Mouse (Mus musculus) macrophage (primary cell): Measurements from ENCODE around the gene Tubal3. TPM values are rescaled to one million over a fixed set of nuclear protein-coding genes. Genes with fewer than 3 reads are reported as not detected.

Source experiments
- H3K27ac ChIP-seq: fragments of 350-480 bp; formaldehyde crosslinking; 2 replicates; pipeline ENCODE4 v1.9.0; 2021
- H3K36me3 ChIP-seq: fragments of 350-480 bp; formaldehyde crosslinking; 2 replicates; pipeline ENCODE4 v1.9.0; 2021; ENCODE audit errors: inconsistent target
- H3K4me3 ChIP-seq: fragments of 350-480 bp; formaldehyde crosslinking; 2 replicates; pipeline ENCODE4 v1.9.0; 2021; ENCODE audit errors: inconsistent target
- H3K79me2 ChIP-seq: fragments of 350-480 bp; formaldehyde crosslinking; 2 replicates; pipeline ENCODE4 v1.9.0; 2021; ENCODE audit errors: inconsistent target
- WGBS: methylation state at CpG from one replicate; pipeline ENCODE4 v1.1.7; 2026; ENCODE audit warnings: inconsistent platforms; ENCODE audit not compliant: missing documents; 5-methylcytosine and 5-hydroxymethylcytosine counted together
- polyA plus RNA-seq: library from polyadenylated mRNA; stranded (reverse); fragments of 250-400 nt; gene quantifications from 3 replicates; pipeline ENCODE4 v1.2.4, GENCODE M21; 2018; ENCODE audit warnings: inconsistent platforms
- total RNA-seq, 78 experiments: library from RNA; depleted of rRNA; stranded (reverse); fragments of 250-400 nt; gene quantifications; 1 replicate in 9 of 78; 2 replicates in 24 of 78; 3 replicates in 43 of 78; 4 replicates in 2 of 78; pipeline ENCODE4 v1.2.4; 2018; ENCODE audit warnings: inconsistent platforms in 56 of 78

Gene Tubal3
- total RNA-seq (2018; cell fraction: chromatin; rRNA removed) = not detected
- total RNA-seq (2018; cell fraction: cytosol; rRNA removed) = not detected
- not detected for total RNA-seq (2018; cell fraction: nucleus; rRNA removed)
- polyA plus RNA-seq = not detected in 3 replicates

GRCm38 (mm10) chr13:3917571-3918311, at the start of gene Tubal3, which contains the start of gene Net1:
Tubal3 (plus strand) TSS chr13:3918274.
Net1 (minus strand) TSS chr13:3918220.
- WGBS = under 1% methylated on average over 49 of the region's 52 CpGs
- Histone ChIP-seq H3K79me2 (0 out of 2 replicates have a peak, but pooled peaks cover 6% of the 10 kb centered on the region), H3K27ac (no peak within 1 kb of the TSS), H3K36me3 (no peaks in the 10 kb centered on the region), H3K4me3 (peak within 1 kb of the TSS; percentile 44)

GRCm38 (mm10) chr13:3869901-3870300, 48.2 kb upstream of the Tubal3 start:
- Histone ChIP-seq H3K36me3 (no peaks in the 10 kb centered on the region), H3K79me2 (no peaks in the 10 kb centered on the region), H3K27ac (no peak overlapping the region), H3K4me3 (no peak overlapping the region)

GRCm38 (mm10) chr13:3872832-3873231, 45.2 kb upstream of the Tubal3 start:
- WGBS = 95% methylated on average over 4 of the region's 4 CpGs
- H3K79me2 ChIP-seq = no peaks in the 10 kb centered on the region
- H3K27ac ChIP-seq = no peak overlapping the region
- H3K4me3 ChIP-seq = no peak overlapping the region
- H3K36me3 ChIP-seq = no peaks in the 10 kb centered on the region

GRCm38 (mm10) chr13:3876448-3876847, 41.6 kb upstream of the Tubal3 start:
- Histone ChIP-seq H3K4me3 (no peak overlapping the region), H3K79me2 (no peaks in the 10 kb centered on the region), H3K36me3 (no peaks in the 10 kb centered on the region), H3K27ac (no peak overlapping the region)
- 90% methylated on average over 6 of the region's 6 CpGs for WGBS

GRCm38 (mm10) chr13:3877185-3877584, 40.9 kb upstream of the Tubal3 start:
- WGBS = 88% methylated on average over 6 of the region's 6 CpGs
- Histone ChIP-seq H3K27ac (no peak overlapping the region), H3K4me3 (no peak overlapping the region), H3K79me2 (no peaks in the 10 kb centered on the region), H3K36me3 (no peaks in the 10 kb centered on the region)

- no peak overlapping the region for H3K4me3 ChIP-seq
- no peaks in the 10 kb centered on the region for H3K79me2 ChIP-seq
- no peak overlapping the region for H3K27ac ChIP-seq
- H3K36me3 ChIP-seq = no peaks in the 10 kb centered on the region
- 92% methylated on average over 4 of the region's 4 CpGs for WGBS
Observed at GRCm38 (mm10) chr13:3877679-3878220, 40.3 kb upstream of the Tubal3 start.

GRCm38 (mm10) chr13:3886663-3887062, 31.4 kb upstream of the Tubal3 start:
- Histone ChIP-seq H3K27ac (no peak overlapping the region), H3K4me3 (no peak overlapping the region), H3K79me2 (no peaks in the 10 kb centered on the region), H3K36me3 (no peaks in the 10 kb centered on the region)
- WGBS = 89% methylated on average over 7 of the region's 7 CpGs

- WGBS = 92% methylated on average over 3 of the region's 3 CpGs
- no peaks in the 10 kb centered on the region for H3K36me3 ChIP-seq
Observed at GRCm38 (mm10) chr13:3889111-3889510, 29.0 kb upstream of the Tubal3 start.

GRCm38 (mm10) chr13:3890061-3890460, 28.0 kb upstream of the Tubal3 start:
- Histone ChIP-seq H3K4me3 (no peak overlapping the region), H3K27ac (no peak overlapping the region), H3K79me2 (no peaks in the 10 kb centered on the region), H3K36me3 (no peaks in the 10 kb centered on the region)
- WGBS = 55% methylated on average over 8 of the region's 8 CpGs

More at GRCm38 (mm10) chr13:3889111-3889510, 29.0 kb upstream of the Tubal3 start:
- H3K27ac ChIP-seq = no peak overlapping the region
- no peaks in the 10 kb centered on the region for H3K79me2 ChIP-seq
- H3K4me3 ChIP-seq = no peak overlapping the region

GRCm38 (mm10) chr13:3891479-3892087, 26.5 kb upstream of the Tubal3 start:
- H3K4me3 ChIP-seq = no peak overlapping the region
- no peaks in the 10 kb centered on the region for H3K36me3 ChIP-seq
- H3K79me2 ChIP-seq = no peaks in the 10 kb centered on the region
- 89% methylated on average over 7 of the region's 8 CpGs for WGBS
- no peak overlapping the region for H3K27ac ChIP-seq

GRCm38 (mm10) chr13:3892601-3893000, 25.5 kb upstream of the Tubal3 start:
- peak overlapping the region; percentile 47 for H3K4me3 ChIP-seq
- WGBS = 23% methylated on average over 7 of the region's 7 CpGs
- H3K79me2 ChIP-seq = no peaks in the 10 kb centered on the region
- H3K27ac ChIP-seq = no peak overlapping the region
- H3K36me3 ChIP-seq = no peaks in the 10 kb centered on the region

GRCm38 (mm10) chr13:3893126-3893734, 24.8 kb upstream of the Tubal3 start:
- 1% methylated on average over 35 of the region's 35 CpGs for WGBS
- Histone ChIP-seq H3K27ac (no peak overlapping the region), H3K4me3 (peak overlapping the region; percentile 47), H3K36me3 (no peaks in the 10 kb centered on the region), H3K79me2 (no peaks in the 10 kb centered on the region)

- Histone ChIP-seq H3K36me3 (no peaks in the 10 kb centered on the region), H3K4me3 (no peak overlapping the region), H3K79me2 (no peaks in the 10 kb centered on the region), H3K27ac (no peak overlapping the region)
- WGBS = 93% methylated on average over 8 of the region's 8 CpGs
Observed at GRCm38 (mm10) chr13:3894549-3894948, 23.5 kb upstream of the Tubal3 start.

- no peaks in the 10 kb centered on the region for H3K36me3 ChIP-seq
- no peaks in the 10 kb centered on the region for H3K79me2 ChIP-seq
- no peak overlapping the region for H3K4me3 ChIP-seq
- WGBS = 72% methylated on average over 8 of the region's 8 CpGs
- no peak overlapping the region for H3K27ac ChIP-seq
Observed at GRCm38 (mm10) chr13:3895397-3895980, 22.6 kb upstream of the Tubal3 start.
